Mouse (Mus musculus) MEL (cell line): Measurements from ENCODE around the gene Csf2. TPM values are rescaled to one million over a fixed set of nuclear protein-coding genes. Genes with fewer than 3 reads are reported as not detected.

ENCODE experiments used
- DNase-seq: peaks from one replicate; pipeline ENCODE4 v3.0.0; 2011; ENCODE audit warnings: low read depth, low spot score
- H3K27ac ChIP-seq: 2 replicates; pipeline ENCODE4 v1.5.1; 2012; ENCODE audit warnings: low read depth, mild to moderate bottlenecking, control low read depth, low read length, moderate library complexity; ENCODE audit not compliant: control insufficient read depth
- H3K27me3 ChIP-seq, 2 experiments: fragments of 150-350 bp in 1 of 2; sonication (generic) in 1 of 2; 2 replicates each; pipeline ENCODE4 v1.6.1; 2012; ENCODE audit warnings: low read length in 2 of 2, mild to moderate bottlenecking in 2 of 2, improper control_type of control experiment in 1 of 2, moderate library complexity in 1 of 2; ENCODE audit not compliant: insufficient read depth in 2 of 2, control insufficient read depth in 1 of 2
- H3K36me3 ChIP-seq, 2 experiments: 2 replicates each; pipeline ENCODE4 v1.6.1; 2012 to 2014; ENCODE audit warnings: low read length in 2 of 2, improper control_type of control experiment in 1 of 2, inconsistent platforms in 1 of 2, mild to moderate bottlenecking in 1 of 2; ENCODE audit not compliant: insufficient read depth in 2 of 2, control insufficient read depth in 1 of 2
- H3K4me1 ChIP-seq, 2 experiments: fragments of 150-350 bp in 1 of 2; sonication (generic) in 1 of 2; 2 replicates each; pipeline ENCODE4 v1.6.1; 2012; ENCODE audit warnings: low read length in 2 of 2, improper control_type of control experiment in 1 of 2, mild to moderate bottlenecking in 1 of 2; ENCODE audit not compliant: insufficient read depth in 2 of 2, control insufficient read depth in 1 of 2
- H3K4me3 ChIP-seq, 2 experiments: fragments of 150-350 bp in 1 of 2; sonication (generic) in 1 of 2; 2 replicates each; pipeline ENCODE4 v1.5.1; 2012; ENCODE audit warnings: low read depth in 2 of 2, low read length in 2 of 2, mild to moderate bottlenecking in 2 of 2, moderate library complexity in 2 of 2, control low read depth in 1 of 2, improper control_type of control experiment in 1 of 2; ENCODE audit not compliant: control insufficient read depth in 1 of 2, insufficient read depth in 1 of 2
- H3K79me2 ChIP-seq: 2 replicates; pipeline ENCODE4 v1.6.1; 2012; ENCODE audit warnings: mild to moderate bottlenecking, low read length, moderate library complexity; ENCODE audit not compliant: control insufficient read depth, poor library complexity, insufficient read depth
- H3K9ac ChIP-seq: 2 replicates; pipeline ENCODE4 v1.6.1; 2012; ENCODE audit warnings: low read depth, mild to moderate bottlenecking, control low read depth, low read length, moderate library complexity; ENCODE audit not compliant: control insufficient read depth, poor library complexity, severe bottlenecking
- H3K9me3 ChIP-seq: fragments of 150-350 bp; sonication (generic); replicated peaks from 2 replicates; pipeline ENCODE4 v1.6.1; 2012; ENCODE audit warnings: mild to moderate bottlenecking, low read length, improper control_type of control experiment, moderate library complexity; ENCODE audit not compliant: insufficient read depth
- CHD2 ChIP-seq: IDR thresholded peaks from 2 replicates; pipeline ENCODE4 v1.6.1; 2011; ENCODE audit warnings: low read length, improper control_type of control experiment
- CTCF ChIP-seq, 3 experiments: IDR thresholded peaks in 2 of 3; conservative IDR thresholded peaks in 1 of 3; 2 replicates each; pipeline ENCODE4 v1.5.1; 2011 to 2012; ENCODE audit warnings: low read length in 3 of 3, low read depth in 2 of 3, mild to moderate bottlenecking in 2 of 3, improper control_type of control experiment in 1 of 3, inconsistent platforms in 1 of 3, mixed read lengths in 1 of 3, moderate library complexity in 1 of 3; ENCODE audit not compliant: control insufficient read depth in 1 of 3, insufficient read depth in 1 of 3, poor library complexity in 1 of 3, severe bottlenecking in 1 of 3
- E2F4 ChIP-seq: IDR thresholded peaks from 2 replicates; pipeline ENCODE4 v1.6.1; 2011; ENCODE audit warnings: low read depth, low read length, improper control_type of control experiment, borderline replicate concordance
- ELF1 ChIP-seq: IDR thresholded peaks from 2 replicates; pipeline ENCODE4 v1.6.1; 2014; ENCODE audit warnings: low read depth, mild to moderate bottlenecking, inconsistent platforms, low read length, improper control_type of control experiment, moderate library complexity
- EP300 ChIP-seq, 2 experiments: IDR thresholded peaks; 2 replicates each; pipeline ENCODE4 v1.6.1; 2011; ENCODE audit warnings: improper control_type of control experiment in 2 of 2, low read length in 2 of 2, low read depth in 1 of 2, mild to moderate bottlenecking in 1 of 2
- ETS1 ChIP-seq: IDR thresholded peaks from 2 replicates; pipeline ENCODE4 v1.6.1; 2012; ENCODE audit warnings: low read depth, mild to moderate bottlenecking, inconsistent platforms, low read length, improper control_type of control experiment, moderate library complexity
- HCFC1 ChIP-seq: IDR thresholded peaks from 2 replicates; pipeline ENCODE4 v1.6.1; 2012; ENCODE audit warnings: low read depth, mild to moderate bottlenecking, inconsistent platforms, low read length, improper control_type of control experiment, moderate library complexity
- MAFK ChIP-seq: IDR thresholded peaks from 2 replicates; pipeline ENCODE4 v1.6.1; 2011; ENCODE audit warnings: low read depth, mild to moderate bottlenecking, low read length, improper control_type of control experiment, borderline replicate concordance
- MAZ ChIP-seq: IDR thresholded peaks from 2 replicates; pipeline ENCODE4 v1.6.1; 2012; ENCODE audit warnings: low read depth, mild to moderate bottlenecking, inconsistent platforms, low read length, improper control_type of control experiment
- NRF1 ChIP-seq: IDR thresholded peaks from 2 replicates; pipeline ENCODE4 v1.6.1; 2014; ENCODE audit warnings: low read depth, mild to moderate bottlenecking, inconsistent platforms, low read length, improper control_type of control experiment, moderate library complexity; ENCODE audit not compliant: poor library complexity, insufficient read depth, severe bottlenecking
- RAD21 ChIP-seq: IDR thresholded peaks from 2 replicates; pipeline ENCODE4 v1.6.1; 2011; ENCODE audit warnings: mild to moderate bottlenecking, low read depth, low read length, improper control_type of control experiment
- TAL1 ChIP-seq: IDR thresholded peaks from 2 replicates; pipeline ENCODE4 v1.6.1; 2012; ENCODE audit warnings: mild to moderate bottlenecking, inconsistent platforms, low read length, moderate library complexity, mixed read lengths
- UBTF ChIP-seq: IDR thresholded peaks from 2 replicates; pipeline ENCODE4 v1.6.1; 2012; ENCODE audit warnings: low read depth, mild to moderate bottlenecking, inconsistent platforms, low read length, improper control_type of control experiment, moderate library complexity, borderline replicate concordance; ENCODE audit not compliant: insufficient read depth
- USF2 ChIP-seq, 2 experiments: IDR thresholded peaks; 2 replicates each; pipeline ENCODE4 v1.6.1; 2011 to 2012; ENCODE audit warnings: improper control_type of control experiment in 2 of 2, low read length in 2 of 2, borderline replicate concordance in 1 of 2, inconsistent platforms in 1 of 2, low read depth in 1 of 2, mild to moderate bottlenecking in 1 of 2; ENCODE audit not compliant: insufficient read depth in 1 of 2
- polyA plus RNA-seq, 2 experiments: library from polyadenylated mRNA; stranded (reverse) in 1 of 2; unstranded in 1 of 2; fragments of >175 nt in 1 of 2; fragments of >200 nt in 1 of 2; gene quantifications; 2 replicates each; pipeline versions ENCODE4 v1.2.1 to v1.2.4; 2012; ENCODE audit warnings: low replicate concordance in 2 of 2, low read depth in 1 of 2; ENCODE audit not compliant: insufficient read length in 2 of 2, insufficient read depth in 1 of 2, missing spikeins in 1 of 2
- total RNA-seq: library from RNA; depleted of rRNA; stranded (reverse); fragments of 300-350 nt; gene quantifications from 2 replicates; pipeline ENCODE4 v1.2.3, GENCODE M21; 2012

Csf2 gene
- total and polyA plus RNA-seq, 3 experiments: 0.15 TPM; not detected in 2

DNA sequence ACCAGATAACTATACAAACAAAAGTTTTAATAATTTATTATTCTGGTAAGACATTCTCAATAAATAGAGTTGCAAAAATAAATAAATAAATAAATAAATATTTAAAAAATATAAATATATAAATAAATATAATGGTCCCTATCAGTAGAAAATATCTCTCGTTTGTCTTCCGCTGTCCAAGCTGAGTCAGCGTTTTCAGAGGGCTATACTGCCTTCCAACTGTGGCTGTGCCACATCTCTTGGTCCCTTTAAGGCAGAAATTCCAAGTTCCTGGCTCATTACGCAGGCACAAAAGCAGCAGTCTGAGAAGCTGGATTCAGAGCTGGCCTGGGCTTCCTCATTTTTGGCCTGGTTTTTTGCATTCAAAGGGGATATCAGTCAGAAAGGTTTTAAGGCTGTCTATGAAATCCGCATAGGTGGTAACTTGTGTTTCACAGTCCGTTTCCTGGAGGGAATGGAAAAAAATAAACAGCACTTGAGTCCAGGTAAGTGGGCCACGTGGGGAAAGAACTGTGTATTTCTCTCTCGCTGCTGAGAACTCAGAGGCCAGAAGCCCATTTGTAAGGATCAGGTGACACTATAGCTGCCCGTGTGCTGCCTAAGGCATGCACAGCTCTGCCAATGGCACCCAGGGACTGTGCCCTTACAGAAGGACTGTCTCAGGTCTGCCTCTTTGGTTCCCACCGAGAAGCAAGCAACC is 2.1 kb downstream of the Csf2 start:
- peaks cover 0 to 17% of the 10 kb centered on the region in 2 experiments; a peak in 2 of 4 replicates for H3K36me3 ChIP-seq
- no peaks in the 10 kb centered on the region for H3K79me2 ChIP-seq
- no peaks in the 10 kb centered on the region for H3K9me3 ChIP-seq
- no peak for TF ChIP-seq HCFC1
- TF ChIP-seq EP300 (IDR thresholded peaks at IDR 0.05; ENCODE audit: low read depth in 1 of 2, low read length in 2 of 2): no peak
- TF ChIP-seq E2F4: no peak
- peak; percentile 71; the same call in 1 of the 2 replicates for TF ChIP-seq MAFK
- H3K27ac ChIP-seq: no peak overlapping the region
- no peak overlapping the region for H3K4me3 ChIP-seq
- H3K27me3 ChIP-seq: peaks cover 0 to 2% of the 10 kb centered on the region in 2 experiments; a peak in 1 of 4 replicates
- peak; percentile 17 for DNase-seq
- H3K4me1 ChIP-seq: peaks cover 8 to 27% of the 10 kb centered on the region in 2 experiments; a peak in 3 of 4 replicates
- H3K9ac ChIP-seq: no peak overlapping the region

DNA sequence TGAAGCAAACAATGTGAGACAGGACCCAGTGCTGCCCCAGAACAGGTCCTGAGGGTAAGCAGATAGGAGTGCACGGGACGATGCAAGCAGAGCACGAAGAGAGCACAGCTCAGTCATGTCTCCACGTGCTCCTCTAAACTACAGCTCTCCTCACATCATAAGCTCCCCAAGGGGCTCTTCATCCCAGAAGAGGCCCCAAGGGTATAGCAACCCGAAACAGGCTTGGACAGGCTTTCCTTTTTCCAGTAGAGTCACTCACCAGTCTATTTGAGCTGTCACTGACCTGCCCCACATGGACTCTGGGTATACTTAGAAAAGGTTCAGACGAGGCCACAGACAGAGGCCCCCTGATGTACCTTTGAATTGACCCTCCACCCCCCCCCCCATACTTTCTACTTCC is 5.0 kb downstream of the Csf2 start:
- no peak for DNase-seq
- peaks cover 0 to 9% of the 10 kb centered on the region in 2 experiments; a peak in 2 of 4 replicates for H3K36me3 ChIP-seq
- no peak for TF ChIP-seq MAFK
- TF ChIP-seq EP300 (IDR thresholded peaks at IDR 0.05; ENCODE audit: low read depth in 1 of 2, low read length in 2 of 2): no peak
- no peak for TF ChIP-seq ELF1
- TF ChIP-seq MAZ: no peak
- no peak for TF ChIP-seq RAD21
- TF ChIP-seq CTCF (IDR thresholded peaks at IDR 0.05 in 2 of 3, conservative IDR thresholded peaks at IDR 0.05 in 1 of 3; ENCODE audit: control insufficient read depth in 1 of 3, insufficient read depth in 1 of 3, low read depth in 2 of 3, low read length in 3 of 3, poor library complexity in 1 of 3, severe bottlenecking in 1 of 3): no peak
- no peak for TF ChIP-seq UBTF
- TF ChIP-seq USF2 (IDR thresholded peaks at IDR 0.05; ENCODE audit: borderline replicate concordance in 1 of 2, insufficient read depth in 1 of 2, low read depth in 1 of 2, low read length in 2 of 2): no peak
- no peak for TF ChIP-seq CHD2
- TF ChIP-seq ETS1: no peak
- no peak for TF ChIP-seq NRF1
- no peak for TF ChIP-seq TAL1
- TF ChIP-seq, all 39 proteins: peak for 0
- Histone ChIP-seq H3K9ac (no peak overlapping the region), H3K79me2 (no peaks in the 10 kb centered on the region), H3K27ac (no peak overlapping the region), H3K4me1 (peaks cover 5 to 16% of the 10 kb centered on the region in 2 experiments; a peak in 3 of 4 replicates), H3K27me3 (peaks cover 0 to 2% of the 10 kb centered on the region in 2 experiments; a peak in 1 of 4 replicates), H3K4me3 (no peak overlapping the region), H3K9me3 (no peaks in the 10 kb centered on the region)
